Mouse (Mus musculus): ENCODE data around the gene Ndrg3.

GRCm38 (mm10) chr2:156931421-156931820 lies 60.4 kb downstream of the Ndrg3 start:
- TF ChIP-seq EP300 (IDR thresholded peaks at IDR 0.05; ENCODE audit: low read depth) (no peak), CTCF (IDR thresholded peaks at IDR 0.05; ENCODE audit: low read depth) (no peak)
